Mouse (Mus musculus) natural killer cell, adult 2 months (primary cell): ENCODE results near the gene Papolb.

Experiments
- DNase-seq, 2 experiments: peaks; one replicate each; pipeline ENCODE4 v3.0.0; 2022; ENCODE audit warnings: low spot score in 2 of 2

Papolb gene

GRCm38 (mm10) chr5:142529915-142530314 lies at the start of gene Papolb:
Gene Papolb (minus strand): TSS chr5:142530076.
- DNase-seq = no peak

- no peak for DNase-seq
Observed at GRCm38 (mm10) chr5:142578192-142578591, 48.3 kb upstream of the Papolb start.

- DNase-seq = no peak
Observed at GRCm38 (mm10) chr5:142576832-142577231, 47.0 kb upstream of the Papolb start.

DNA sequence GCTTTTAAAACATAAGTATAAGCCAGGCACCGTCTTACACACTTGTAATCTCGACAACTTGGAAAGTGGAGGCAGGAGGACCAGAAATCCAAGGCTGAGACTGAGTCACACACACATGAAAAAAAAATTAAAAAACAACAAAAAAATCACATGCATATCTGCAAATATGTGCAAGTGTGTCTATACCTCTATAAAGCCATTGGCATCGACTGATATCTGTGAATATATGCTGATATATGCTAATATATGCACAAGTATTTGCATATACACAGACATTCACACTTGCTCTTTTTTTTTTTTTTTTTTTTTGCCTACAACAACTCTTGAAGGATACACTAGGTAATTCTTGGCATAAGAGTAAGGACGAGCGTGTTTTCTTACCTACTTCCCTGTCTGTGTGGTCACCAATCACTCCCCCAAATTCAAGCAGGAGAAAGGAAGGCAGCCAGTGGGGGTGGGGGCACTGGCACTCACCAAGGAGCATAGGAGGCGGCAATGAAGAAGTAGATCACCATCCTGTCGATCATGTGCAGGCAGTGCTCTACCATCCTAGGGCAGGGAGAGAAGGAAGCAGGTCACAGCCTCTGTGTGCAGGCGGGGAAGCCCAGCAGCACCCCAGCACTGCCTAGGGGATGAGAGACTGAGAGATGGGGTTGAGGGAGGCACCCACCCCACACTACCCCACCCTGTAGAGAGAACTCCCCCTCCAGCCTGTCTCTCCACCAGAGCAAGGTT lies 44.6 kb upstream of the Papolb start:
- no peak for DNase-seq

GRCm38 (mm10) chr5:142564606-142565005 lies 34.7 kb upstream of the Papolb start:
- no peak for DNase-seq

DNA sequence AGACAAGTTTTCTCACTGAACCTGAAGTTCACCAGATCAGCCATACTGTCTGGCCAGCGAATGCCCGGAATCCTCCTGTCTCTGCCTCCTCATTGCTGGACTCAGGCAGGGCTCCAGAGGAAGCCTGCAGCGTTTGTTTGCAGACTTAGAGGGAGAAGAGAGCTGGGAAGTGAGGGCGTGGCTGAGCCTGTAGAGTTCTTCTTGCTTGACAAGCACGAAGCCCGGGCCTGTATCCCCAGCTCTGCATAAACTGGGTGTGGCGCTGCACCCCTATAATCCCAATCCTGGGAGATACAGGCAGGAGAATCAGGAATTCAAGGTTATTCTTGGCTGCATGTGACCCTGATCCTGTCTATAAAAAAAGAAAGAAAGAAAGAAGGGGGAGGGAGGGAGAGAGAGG lies 30.4 kb upstream of the Papolb start:
- no peak for DNase-seq

DNA sequence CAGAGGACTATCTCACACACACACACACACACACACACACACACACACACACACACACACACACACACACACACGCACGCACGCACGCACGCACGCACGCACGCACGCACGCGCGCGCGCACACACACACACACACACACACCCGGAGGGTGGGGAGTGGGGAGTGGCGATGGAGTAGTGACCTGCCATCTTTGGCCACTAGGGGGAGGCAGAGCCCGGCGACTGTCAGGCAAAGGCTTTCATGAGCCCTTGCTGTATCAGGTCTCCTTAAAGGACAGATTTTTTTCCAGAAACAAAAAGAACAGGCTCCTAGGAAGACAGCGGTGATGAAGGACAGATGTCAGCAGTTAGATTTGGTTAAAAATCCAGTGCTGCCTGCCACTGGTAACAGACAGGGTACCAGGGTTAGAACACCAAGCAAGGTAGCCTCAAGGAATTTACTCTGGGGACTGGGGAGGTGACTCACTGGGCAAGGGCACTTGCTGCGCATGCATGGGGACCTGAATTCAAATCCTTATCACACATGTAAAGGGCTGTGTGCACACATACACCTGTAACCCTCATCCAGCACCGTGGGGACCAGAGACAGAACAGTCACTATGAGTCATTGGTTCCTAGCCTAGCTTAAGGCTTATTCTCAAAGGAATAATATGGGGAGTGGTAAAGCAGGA lies 27.7 kb upstream of the Papolb start:
- DNase-seq = peak; percentile 42 to 64

DNA sequence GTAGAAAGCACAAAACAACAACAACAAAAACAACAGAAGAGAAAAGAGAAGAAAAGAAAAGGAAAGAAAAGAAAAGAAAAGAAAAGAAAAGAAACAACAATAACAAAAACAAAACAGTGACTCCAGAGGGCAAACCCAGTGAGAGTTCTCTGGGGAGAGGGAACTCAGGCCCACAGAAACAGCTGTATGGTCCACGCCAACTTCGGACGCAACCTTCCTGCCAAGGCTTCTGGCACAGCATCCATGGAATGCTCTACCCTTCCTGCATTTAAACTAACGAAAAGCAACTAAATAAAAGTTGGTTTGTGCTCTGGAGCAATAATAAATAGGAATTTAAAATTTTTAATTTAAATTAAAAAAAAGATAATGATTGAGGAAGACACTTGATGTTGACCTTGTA lies 26.8 kb upstream of the Papolb start:
- DNase-seq = no peak

GRCm38 (mm10) chr5:142555866-142556265 lies 26.0 kb upstream of the Papolb start:
- DNase-seq = no peak

- DNase-seq = peak; percentile 85 to 88
Observed at GRCm38 (mm10) chr5:142550706-142551652, 21.1 kb upstream of the Papolb start, which contains the start of gene Radil. Gene Radil (minus strand): TSS chr5:142551098.

GRCm38 (mm10) chr5:142549961-142550705 lies 20.3 kb upstream of the Papolb start:
- DNase-seq = peak; percentile 2 to 5

DNA sequence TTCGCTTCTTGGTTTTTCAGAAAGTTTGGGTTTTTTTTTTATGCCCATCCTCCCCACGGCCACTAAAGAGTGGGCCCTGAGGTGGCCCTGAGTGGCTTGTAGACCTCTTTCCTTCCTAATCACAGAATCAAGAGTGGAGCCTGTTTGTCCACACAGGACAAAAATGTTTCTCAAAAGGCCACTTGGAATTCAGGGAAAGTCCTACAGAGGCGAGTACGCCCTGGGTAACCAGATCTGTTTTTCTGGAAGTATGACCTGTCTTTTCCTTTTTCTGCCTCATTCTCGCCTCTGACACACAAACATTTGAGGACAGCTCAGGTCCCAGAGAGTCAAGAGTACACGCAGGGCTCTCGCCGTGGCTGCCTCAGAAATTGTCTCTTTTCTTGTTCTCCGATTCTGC lies 19.6 kb upstream of the Papolb start:
- DNase-seq = no peak

DNA sequence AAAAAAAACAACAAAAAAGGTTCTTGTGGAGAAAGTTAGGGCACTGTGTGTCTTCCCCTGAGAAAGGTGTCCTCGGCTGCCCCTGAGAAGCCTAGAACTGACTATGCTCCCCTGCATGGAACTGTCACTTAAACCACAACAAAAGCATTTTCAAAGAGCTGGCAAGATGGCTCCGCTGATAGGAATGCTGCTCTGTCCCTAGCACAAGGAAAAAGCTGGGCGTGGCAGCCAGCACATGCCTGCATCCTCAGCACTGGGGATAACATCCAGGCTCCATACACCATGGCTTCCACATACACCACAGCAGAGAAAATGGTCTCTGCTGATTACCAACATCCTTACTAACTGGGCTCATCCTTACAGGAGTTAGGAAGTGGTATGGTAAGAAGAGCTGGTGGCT lies 17.2 kb upstream of the Papolb start:
- no peak for DNase-seq

GRCm38 (mm10) chr5:142546344-142546743 lies 16.5 kb upstream of the Papolb start:
- DNase-seq = no peak

GRCm38 (mm10) chr5:142545014-142545795 lies 15.3 kb upstream of the Papolb start:
- DNase-seq = no peak

GRCm38 (mm10) chr5:142537286-142537685 lies 7.4 kb upstream of the Papolb start:
- no peak for DNase-seq

DNA sequence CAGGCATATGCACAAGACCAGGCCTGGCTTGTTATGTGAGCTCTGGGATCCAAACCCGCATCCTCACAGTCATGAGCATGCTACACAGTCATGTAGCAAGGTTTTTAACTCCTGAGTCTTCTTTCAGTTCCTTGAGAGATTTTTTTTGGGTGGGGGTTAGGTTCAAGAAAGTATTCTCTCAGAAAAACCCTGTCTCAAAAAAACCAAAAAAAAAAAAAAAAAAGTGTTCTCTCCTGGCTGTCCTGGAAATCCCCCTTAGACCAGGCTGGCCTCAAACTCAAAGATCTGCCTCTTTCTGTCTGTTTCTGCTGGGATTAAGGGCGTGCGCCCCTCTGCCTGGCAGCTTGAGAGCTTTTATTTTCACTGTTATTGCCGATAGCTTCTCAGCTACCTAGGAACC lies 5.5 kb upstream of the Papolb start:
- DNase-seq = no peak

GRCm38 (mm10) chr5:142524711-142525464 lies 5.0 kb downstream of the Papolb start:
- no peak for DNase-seq

DNA sequence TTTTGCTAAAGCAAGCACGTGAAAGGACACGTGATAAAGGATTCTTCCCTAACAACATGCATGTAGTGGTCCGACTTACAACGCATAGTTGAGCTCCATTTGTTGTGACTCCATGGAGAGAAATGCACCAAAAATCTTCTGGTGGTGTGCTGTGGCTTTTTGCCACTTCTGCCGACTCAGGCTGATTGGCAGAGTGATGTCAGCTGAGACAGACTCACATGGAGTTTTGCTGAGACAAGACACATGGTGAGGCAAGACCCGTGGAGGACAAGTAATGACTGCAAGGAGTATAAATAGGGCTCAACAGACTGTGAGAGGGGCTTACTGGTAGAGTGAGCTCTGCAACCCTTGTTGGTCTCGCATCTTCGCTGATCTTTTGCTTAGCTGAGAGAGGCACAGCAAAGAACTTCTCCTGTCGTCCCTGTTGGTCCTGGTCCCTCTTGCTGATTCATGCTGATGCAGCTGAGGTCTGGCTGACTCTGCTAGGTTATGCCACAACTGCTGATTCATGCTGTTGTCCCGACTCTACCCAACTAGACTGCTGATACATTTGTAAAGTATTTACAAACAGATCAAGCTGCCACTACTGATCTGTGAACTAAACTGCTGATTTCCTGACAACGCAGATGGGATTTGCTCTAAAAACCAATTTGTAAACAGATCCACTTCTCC lies 8.5 kb downstream of the Papolb start:
- DNase-seq = no peak
